30 mouse cellular contexts compared by ENCODE assay signal in genomic region chr14:56875586-56876159, GRCm38 (mm10). TPM values are rescaled to one million over a fixed set of nuclear protein-coding genes. Genes with fewer than 3 reads are reported as not detected.
A peak's percentile ranks its signal among the peaks of the same experiment; 100 is the strongest.
DNase-seq lines count a peak whose midpoint lies in the region; ATAC-seq and TF ChIP-seq lines count a peak whose summit lies in the region.
"Had no signal": no experiment of that assay in that cellular context is flagged by ENCODE, and none has a peak within 500 bp of the region (broad histone marks: within the 10 kb centered on the region; RNA-seq: fewer than 3 reads in every experiment).

No protein-coding gene starts in this region.

- H3K4me3 ChIP-seq in MEL (ENCODE audit: control insufficient read depth in 1 of 2, insufficient read depth in 1 of 2, low read depth in 2 of 2, low read length in 2 of 2) = no peak overlapping the region
- H3K4me3 ChIP-seq in bone marrow macrophage, adult 2 months (ENCODE audit: insufficient read depth, low read length) = no peak overlapping the region
- H3K4me3 ChIP-seq in hindbrain, embryonic 10.5 days = no peak overlapping the region
- H3K4me3 ChIP-seq in forebrain, embryonic 16.5 days (replicated peaks; ENCODE audit: low read length) = no peak overlapping the region
- H3K4me3 ChIP-seq: embryonic facial prominence, embryonic 12.5 days; embryonic facial prominence, embryonic 15.5 days; erythroblast, embryonic 14.5 days; forebrain, embryonic 12.5 days; forebrain, embryonic 15.5 days; heart, embryonic 12.5 days; heart, embryonic 15.5 days had no signal

- no peaks in the 10 kb centered on the region for H3K4me1 ChIP-seq in MEL (ENCODE audit: control insufficient read depth in 1 of 2, insufficient read depth in 2 of 2, low read length in 2 of 2)
- peaks cover 3% of the 10 kb centered on the region for H3K4me1 ChIP-seq in bone marrow macrophage, adult 2 months (ENCODE audit: control insufficient read depth, insufficient read depth, low read length)
- no peaks in the 10 kb centered on the region for H3K4me1 ChIP-seq in hindbrain, embryonic 10.5 days (replicated peaks)
- H3K4me1 ChIP-seq in forebrain, embryonic 16.5 days (replicated peaks; ENCODE audit: control insufficient read depth, insufficient read depth, low read length) = no peaks in the 10 kb centered on the region
- H3K4me1 ChIP-seq: embryonic facial prominence, embryonic 12.5 days; embryonic facial prominence, embryonic 15.5 days; forebrain, embryonic 12.5 days; forebrain, embryonic 15.5 days; heart, embryonic 12.5 days; heart, embryonic 15.5 days had no signal

- no peaks in the 10 kb centered on the region for H3K79me2 ChIP-seq in MEL (ENCODE audit: control insufficient read depth, insufficient read depth, low read length, poor library complexity)

- no peak for TF ChIP-seq POLR2A in MEL (IDR thresholded peaks at IDR 0.05; ENCODE audit: control insufficient read depth in 1 of 2, insufficient read depth in 1 of 2, low read depth in 1 of 2, low read length in 2 of 2, poor library complexity in 1 of 2)
- TF ChIP-seq POLR2A in bone marrow macrophage, adult 2 months (IDR thresholded peaks at IDR 0.05; ENCODE audit: borderline replicate concordance, low read depth, low read length) = no peak

- H3K36me3 ChIP-seq in MEL (ENCODE audit: control insufficient read depth in 1 of 2, insufficient read depth in 2 of 2, low read length in 2 of 2) = no peaks in the 10 kb centered on the region
- H3K36me3 ChIP-seq in hindbrain, embryonic 10.5 days = no peaks in the 10 kb centered on the region
- H3K36me3 ChIP-seq in forebrain, embryonic 16.5 days (ENCODE audit: control insufficient read depth, insufficient read depth) = no peaks in the 10 kb centered on the region
- H3K36me3 ChIP-seq: embryonic facial prominence, embryonic 12.5 days; embryonic facial prominence, embryonic 15.5 days; forebrain, embryonic 12.5 days; forebrain, embryonic 15.5 days; heart, embryonic 12.5 days; heart, embryonic 15.5 days had no signal

- no peaks in the 10 kb centered on the region for H3K27me3 ChIP-seq in MEL (ENCODE audit: control insufficient read depth in 1 of 2, insufficient read depth in 2 of 2, low read length in 2 of 2)
- no peaks in the 10 kb centered on the region for H3K27me3 ChIP-seq in hindbrain, embryonic 10.5 days (ENCODE audit: insufficient read depth, poor library complexity, severe bottlenecking)
- H3K27me3 ChIP-seq in forebrain, embryonic 16.5 days (replicated peaks; ENCODE audit: control insufficient read depth, insufficient read depth, low read length) = no peaks in the 10 kb centered on the region
- H3K27me3 ChIP-seq: embryonic facial prominence, embryonic 12.5 days; embryonic facial prominence, embryonic 15.5 days; forebrain, embryonic 12.5 days; forebrain, embryonic 15.5 days; heart, embryonic 12.5 days; heart, embryonic 15.5 days had no signal

- no peak for ATAC-seq in forebrain, embryonic 16.5 days
- ATAC-seq: CD4-positive, CD25-positive, alpha-beta regulatory T cell, adult 4 months; forebrain, embryonic 15.5 days; hindbrain, postnatal 0 days; inflammation-experienced regulatory T-cells, adult 6 months; intestine, embryonic 16.5 days had no signal

- DNase-seq in 3T3-L1 (ENCODE audit: low read depth, low spot score) (peak; percentile 69), MEL (ENCODE audit: low read depth, low spot score) (peak; percentile 23)
- DNase-seq in layer of hippocampus, postnatal 14 days (ENCODE audit: low spot score in 2 of 2) = no peak
- DNase-seq in hindbrain, embryonic 10.5 days (ENCODE audit: low spot score) = no peak
- DNase-seq in ovary, postnatal 14 days (ENCODE audit: low spot score) = no peak
- DNase-seq: adrenal gland, adult 8-10 months; adrenal gland, postnatal 25 days; B cell, adult 2 months; cerebellum, adult 18-20 months; cerebellum, adult 9-10 months; cerebellum, postnatal 14 days; gastrocnemius, postnatal 25 days; heart, adult 18-20 months; heart, postnatal 10 days; heart, postnatal 36 days; kidney, adult 18-20 months had no signal

- no peak overlapping the region for H3K4me2 ChIP-seq in forebrain, embryonic 16.5 days (ENCODE audit: low read length)
- H3K4me2 ChIP-seq: embryonic facial prominence, embryonic 12.5 days; embryonic facial prominence, embryonic 15.5 days; forebrain, embryonic 12.5 days; forebrain, embryonic 15.5 days; heart, embryonic 12.5 days; heart, embryonic 15.5 days; hindbrain, embryonic 14.5 days had no signal

- H3K9me3 ChIP-seq in MEL (replicated peaks; ENCODE audit: insufficient read depth, low read length) = no peaks in the 10 kb centered on the region
- H3K9me3 ChIP-seq in hindbrain, embryonic 10.5 days = peaks cover 7% of the 10 kb centered on the region; the same call in 1 of the 2 replicates
- no peaks in the 10 kb centered on the region for H3K9me3 ChIP-seq in forebrain, embryonic 16.5 days (ENCODE audit: control insufficient read depth, low read length)
- H3K9me3 ChIP-seq: embryonic facial prominence, embryonic 12.5 days; embryonic facial prominence, embryonic 15.5 days; heart, embryonic 12.5 days; heart, embryonic 15.5 days had no signal

- no peak for TF ChIP-seq EP300 in MEL (IDR thresholded peaks at IDR 0.05; ENCODE audit: low read depth in 1 of 2, low read length in 2 of 2)

- H3K9ac ChIP-seq in MEL (ENCODE audit: control insufficient read depth, low read depth, low read length, poor library complexity, severe bottlenecking) = no peak overlapping the region
- H3K9ac ChIP-seq in forebrain, embryonic 16.5 days (replicated peaks; ENCODE audit: low read depth, low read length) = no peak overlapping the region
- H3K9ac ChIP-seq: embryonic facial prominence, embryonic 12.5 days; embryonic facial prominence, embryonic 15.5 days; forebrain, embryonic 12.5 days; forebrain, embryonic 15.5 days; heart, embryonic 12.5 days; heart, embryonic 15.5 days; hindbrain, embryonic 14.5 days had no signal

- no peak overlapping the region for H3K27ac ChIP-seq in MEL (ENCODE audit: control insufficient read depth, low read depth, low read length)
- H3K27ac ChIP-seq in bone marrow macrophage, adult 2 months (ENCODE audit: insufficient read depth, low read depth, low read length) = peak overlapping the region; percentile 2; the same call in 1 of the 2 replicates
- H3K27ac ChIP-seq in hindbrain, embryonic 10.5 days = no peak overlapping the region
- no peak overlapping the region for H3K27ac ChIP-seq in forebrain, embryonic 16.5 days (ENCODE audit: low read length)
- H3K27ac ChIP-seq: embryonic facial prominence, embryonic 12.5 days; embryonic facial prominence, embryonic 15.5 days; forebrain, embryonic 12.5 days; forebrain, embryonic 15.5 days; heart, embryonic 15.5 days; hindbrain, embryonic 14.5 days; hindbrain, postnatal 0 days had no signal

- no peak for TF ChIP-seq CTCF in MEL (IDR thresholded peaks at IDR 0.05 in 2 of 3, conservative IDR thresholded peaks at IDR 0.05 in 1 of 3; ENCODE audit: control insufficient read depth in 1 of 3, insufficient read depth in 1 of 3, low read depth in 2 of 3, low read length in 3 of 3, poor library complexity in 1 of 3, severe bottlenecking in 1 of 3)
- no peak for TF ChIP-seq CTCF in bone marrow macrophage, adult 2 months (IDR thresholded peaks at IDR 0.05; ENCODE audit: low read depth, low read length)

- TF ChIP-seq RAD21 in MEL (IDR thresholded peaks at IDR 0.05; ENCODE audit: low read depth, low read length) = no peak

TF ChIP-seq in MEL, 35 proteins besides CTCF, POLR2A, EP300 and RAD21:
- no peak for TF ChIP-seq E2F4 (IDR thresholded peaks at IDR 0.05; ENCODE audit: borderline replicate concordance, low read depth, low read length)
- TF ChIP-seq ZNF384 (IDR thresholded peaks at IDR 0.05; ENCODE audit: low read depth, low read length) = peak; percentile 84
- TF ChIP-seq BHLHE40 (IDR thresholded peaks at IDR 0.05; ENCODE audit: borderline replicate concordance, low read depth, low read length) = no peak
- no peak for TF ChIP-seq TCF12 (IDR thresholded peaks at IDR 0.05; ENCODE audit: low read depth, low read length)
- TF ChIP-seq MAX (IDR thresholded peaks at IDR 0.05; ENCODE audit: low read length) = no peak

RNA-seq across cellular contexts. Expression of gene Zmym2, which starts 10.8 kb away (rescaled TPM):
- total RNA-seq in MEL (2012; rRNA removed) = 9.8 and 12.2 TPM in 2 replicates
- 100 to 1,000 TPM in 1 of 2 experiments, 10 to 100 TPM in 1; 27.7 to 407 TPM for polyA plus RNA-seq in MEL (2012; ENCODE audit: insufficient read depth in 1 of 2, insufficient read length in 2 of 2, low read depth in 1 of 2, low replicate concordance in 2 of 2, missing spikeins in 1 of 2)
- 39.2 and 48.7 TPM in 2 replicates for polyA plus RNA-seq in bone marrow macrophage, adult 2 months (2012; ENCODE audit: insufficient read depth, insufficient read length, missing spikeins)
- 10 to 100 TPM; 88.0 to 91.7 TPM for total RNA-seq in layer of hippocampus, postnatal 14 days (2021)
- polyA plus RNA-seq in hindbrain, embryonic 10.5 days (2016; fragmentation: Nextera tagmentation; extraction: Ambion mirVana) = 47.9 and 62.1 TPM in 2 replicates
- polyA plus RNA-seq in forebrain, embryonic 16.5 days (2015; fragmentation: Nextera tagmentation; extraction: Ambion mirVana) = 75.6 and 80.0 TPM in 2 replicates

Comparison
In these comparisons a context has a peak if more than half of its experiments do, and no peak if none do; other contexts are left out.
1. DNase-seq: peak in 3T3-L1 (single experiment) and MEL (single experiment); none in layer of hippocampus, postnatal 14 days (0 of 2), hindbrain, embryonic 10.5 days (single experiment) and ovary, postnatal 14 days (single experiment).